Mouse (Mus musculus) retina, postnatal 1 day (tissue): ENCODE data around the gene Kcnh1.

Experiments
- DNase-seq: peaks from one replicate; pipeline ENCODE4 v3.0.0-alpha.2; 2012

The Kcnh1 gene

DNA sequence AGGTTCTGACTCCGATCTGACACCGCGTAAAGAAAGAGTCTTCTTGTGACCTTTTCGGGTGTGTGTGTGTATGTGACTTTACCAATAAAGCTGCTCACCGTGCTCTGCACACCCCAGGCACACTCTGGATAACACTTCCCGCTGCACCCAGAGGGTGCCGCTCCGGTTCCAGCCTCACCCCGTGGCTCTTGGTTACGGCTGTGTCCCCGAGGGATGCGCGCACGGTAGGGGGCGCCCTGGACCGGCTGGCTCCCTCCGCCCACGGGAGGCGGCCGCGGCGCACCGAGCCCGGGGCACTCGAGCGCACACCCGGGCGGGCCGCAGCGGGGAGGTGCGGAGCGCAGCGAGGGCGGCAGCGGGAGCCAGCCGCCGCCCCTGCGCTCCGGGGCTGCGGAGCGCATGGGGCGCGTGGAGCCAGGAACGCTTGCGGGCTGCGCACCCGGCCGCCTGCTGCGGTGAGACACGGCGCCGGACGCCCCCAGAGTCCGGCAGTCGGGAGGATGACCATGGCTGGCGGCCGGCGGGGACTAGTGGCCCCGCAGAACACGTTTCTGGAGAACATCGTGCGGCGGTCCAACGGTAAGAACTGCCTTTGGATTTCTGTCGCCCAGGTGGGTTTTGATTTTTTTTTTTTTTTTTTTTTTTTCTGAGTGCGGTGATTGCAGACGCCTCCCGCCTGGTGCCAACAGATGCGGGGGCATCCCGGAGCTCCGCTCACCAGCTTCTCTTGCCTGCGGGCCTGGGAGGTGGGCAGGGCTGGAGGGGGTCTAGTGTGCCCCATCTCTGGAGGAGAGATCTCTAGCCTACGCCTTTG, at the start of gene Kcnh1:
Gene Kcnh1 (plus strand): TSS at position 267 of the 814 bp plus-strand sequence.
- DNase-seq, result peak; percentile 88

DNA sequence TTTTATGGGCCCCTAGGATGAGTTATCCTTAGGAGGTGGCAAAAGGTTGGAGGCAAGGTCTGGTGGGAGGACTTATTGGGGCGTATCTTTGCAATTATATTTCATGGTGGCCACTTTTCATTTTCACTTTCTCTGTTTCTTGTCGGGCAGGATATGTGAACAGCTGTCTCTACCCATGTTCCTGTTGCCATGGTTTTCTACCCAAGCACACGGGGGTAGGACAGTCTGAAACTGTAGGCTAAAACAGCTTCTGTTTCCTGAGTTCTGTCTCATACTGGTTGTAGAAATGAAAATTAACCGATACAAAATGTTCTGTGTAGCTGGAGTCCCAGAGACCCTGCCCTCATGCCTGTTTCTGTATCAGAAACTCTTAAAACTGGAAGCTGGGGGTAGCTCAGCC, 39.4 kb upstream of the Kcnh1 start:
- no peak for DNase-seq

DNA sequence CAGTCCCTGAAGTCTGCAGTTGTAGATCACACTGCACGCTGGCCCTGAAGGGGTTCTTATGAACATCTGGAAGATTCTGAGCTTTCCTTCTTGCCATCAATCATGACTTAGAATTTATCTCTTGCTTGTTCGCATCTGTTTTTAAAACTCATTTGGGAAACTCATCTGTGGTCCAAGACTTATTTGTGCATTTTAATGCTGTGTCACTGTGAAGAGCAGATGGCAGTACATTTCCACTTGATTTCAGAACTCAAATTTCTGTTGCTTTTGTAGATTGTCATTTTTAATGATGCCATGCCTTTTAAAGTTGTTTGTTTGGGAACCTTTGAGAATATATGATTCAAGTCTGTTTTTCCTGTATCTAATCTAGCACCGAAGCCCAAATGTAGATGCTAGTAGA, 19.1 kb upstream of the Kcnh1 start:
- no peak for DNase-seq

DNA sequence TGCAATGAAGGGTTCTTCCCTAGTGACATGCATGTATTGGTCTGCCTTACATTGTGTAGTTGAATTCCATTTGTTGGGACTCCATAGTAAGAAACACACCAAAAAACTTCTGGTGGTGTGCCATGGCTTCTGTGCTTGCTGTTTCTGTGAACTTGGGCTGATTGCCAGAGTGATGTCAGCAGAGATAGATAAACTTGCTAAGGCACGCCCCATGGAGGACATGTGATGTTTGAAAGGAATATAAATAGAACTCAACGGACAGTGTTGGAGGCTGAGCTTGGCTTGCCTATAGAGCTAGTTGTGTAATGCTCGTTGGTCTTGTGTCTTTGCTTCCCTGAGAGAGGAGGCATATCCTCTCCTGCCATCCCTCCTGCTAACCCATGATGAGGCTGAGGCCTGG, 10.7 kb upstream of the Kcnh1 start:
- DNase-seq, result no peak

DNA sequence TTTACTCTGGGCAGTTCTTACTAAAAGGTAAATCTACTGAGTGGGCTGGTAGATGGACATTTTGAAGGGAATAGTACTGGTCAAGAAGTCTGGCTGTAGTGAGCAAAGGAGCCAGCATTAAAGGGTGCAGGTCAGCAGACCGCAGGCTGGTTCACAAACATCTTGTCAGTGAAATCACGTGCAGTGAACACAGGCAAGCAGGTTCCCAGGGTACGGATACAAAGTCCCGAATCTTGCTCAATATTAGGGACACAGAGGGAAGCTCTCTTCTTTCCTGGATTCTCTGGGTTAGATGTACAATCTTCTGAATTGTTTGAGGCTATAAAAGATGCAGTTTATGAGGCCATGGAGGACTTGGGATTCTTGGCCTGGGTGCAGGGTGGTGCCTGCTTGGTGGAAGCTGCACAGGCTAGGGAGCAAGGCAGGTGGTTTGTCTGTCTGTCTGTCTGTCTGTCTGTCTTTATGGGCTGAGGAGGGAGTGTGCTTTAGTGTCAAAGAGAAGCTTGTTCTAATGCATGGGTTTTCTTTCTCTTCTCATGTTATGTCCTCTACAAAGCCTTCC, 8.8 kb upstream of the Kcnh1 start:
- no peak for DNase-seq

DNA sequence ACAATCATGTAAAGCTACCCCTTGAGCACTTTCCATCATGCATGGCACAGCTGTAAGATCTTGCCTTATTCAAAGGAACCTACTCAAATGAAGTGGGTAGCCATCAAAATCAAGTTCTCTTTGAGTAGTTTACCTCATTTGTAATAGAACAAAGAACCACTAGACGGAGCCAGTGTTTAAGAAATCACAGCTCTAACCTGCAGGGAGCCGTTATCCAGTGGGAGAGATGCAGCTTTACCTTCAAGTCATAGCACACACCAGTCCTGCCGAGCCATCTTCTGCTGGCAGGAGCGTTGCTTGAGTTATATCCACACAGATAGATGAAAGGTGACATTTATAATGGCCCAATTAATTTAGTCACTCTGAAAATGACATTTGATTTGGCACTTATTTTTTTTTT, 1.5 kb upstream of the Kcnh1 start:
- DNase-seq, result peak; percentile 73

DNA sequence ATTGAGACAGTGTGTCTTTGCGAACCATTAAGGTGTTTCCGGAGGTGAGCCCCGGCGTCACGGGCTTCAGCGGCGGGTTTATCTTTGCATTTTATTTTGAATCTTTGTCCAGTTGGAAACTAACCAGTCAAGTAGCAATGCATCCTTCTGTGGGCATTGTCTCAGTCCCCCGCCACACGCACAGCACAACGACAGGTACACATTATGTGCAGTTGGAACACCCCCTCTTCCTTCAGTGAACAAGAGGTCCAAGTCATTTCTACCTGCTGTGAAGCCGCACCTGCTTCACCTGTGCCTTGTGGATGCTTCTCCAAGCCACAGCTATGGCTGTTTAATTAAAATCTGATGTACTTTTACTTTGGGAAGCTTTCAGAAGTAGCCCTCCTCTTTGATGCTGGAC, 803 bp upstream of the Kcnh1 start:
- DNase-seq, result no peak

DNA sequence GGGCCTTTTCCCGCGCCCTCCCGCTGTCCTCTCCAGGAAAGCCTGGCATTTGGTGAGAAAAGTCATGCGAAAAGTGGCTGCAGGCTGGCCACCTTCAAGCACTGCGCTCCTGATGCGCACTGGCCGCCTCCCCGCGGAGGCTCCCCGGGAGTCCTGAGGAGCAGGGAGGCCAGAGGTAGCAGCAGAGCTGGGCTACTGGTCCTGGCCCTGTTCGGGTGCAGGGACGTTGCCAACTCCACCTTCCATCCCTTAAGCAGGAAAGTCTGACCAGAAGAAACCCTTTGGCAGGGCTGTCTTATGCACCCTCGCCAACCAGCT, 707 bp downstream of the Kcnh1 start:
- DNase-seq, result no peak

DNA sequence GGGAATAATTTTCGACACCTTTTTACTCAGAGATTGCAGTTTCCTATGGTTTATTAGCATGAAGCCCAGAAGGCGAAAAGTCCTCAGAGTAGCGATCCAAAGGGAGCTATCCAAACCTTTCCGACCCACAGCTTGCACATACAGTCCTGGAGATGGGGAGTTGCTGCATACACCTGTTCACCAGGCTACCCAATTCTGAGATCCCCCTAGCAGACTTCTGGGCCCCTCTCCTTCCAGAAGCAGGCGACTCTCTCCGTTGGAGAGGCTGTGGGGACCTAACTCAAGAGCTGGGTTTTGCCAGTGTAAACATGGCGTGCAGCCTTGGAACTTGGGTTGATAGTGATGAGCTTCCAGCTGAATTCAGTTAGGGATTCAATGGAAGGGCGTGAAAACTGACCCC, 1.3 kb downstream of the Kcnh1 start:
- no peak for DNase-seq

DNA sequence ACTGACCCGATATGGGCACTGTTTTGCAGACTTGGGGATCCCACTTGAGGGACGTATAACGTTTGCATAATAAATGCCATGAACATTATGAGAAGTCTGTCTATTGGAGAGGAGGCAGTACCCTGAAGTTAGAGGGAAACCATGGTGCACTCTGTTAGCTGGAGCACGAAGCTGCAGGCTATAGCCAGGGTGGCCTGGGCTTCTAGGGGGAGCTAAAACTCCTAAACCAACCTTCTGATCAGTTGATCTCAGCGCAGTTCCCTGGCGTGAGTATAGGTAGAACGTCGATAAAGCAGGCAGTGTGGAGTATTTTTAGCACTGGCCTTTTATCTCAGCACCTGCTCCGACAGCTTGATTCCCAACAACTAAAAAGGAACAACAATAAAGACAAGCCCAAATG, 2.1 kb downstream of the Kcnh1 start:
- no peak for DNase-seq

DNA sequence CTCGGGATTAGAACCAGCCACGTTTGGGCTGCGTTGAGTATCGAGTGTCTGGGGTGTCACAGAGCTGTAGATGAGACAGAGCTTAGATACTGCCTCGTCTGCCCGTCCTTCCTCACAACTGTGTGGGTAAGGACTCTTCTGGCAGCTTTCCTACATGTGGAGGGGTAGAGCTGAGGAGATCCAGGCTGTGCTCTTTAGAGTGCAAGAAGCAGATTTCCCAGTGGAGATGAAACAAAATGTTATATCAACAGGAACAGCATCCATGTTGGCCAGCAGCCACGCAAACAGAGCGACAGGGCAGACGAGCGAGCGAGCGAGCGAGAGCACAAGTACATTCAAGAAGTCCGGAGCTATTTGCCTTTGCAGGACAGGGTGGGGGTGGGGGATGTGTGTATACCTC, 3.1 kb downstream of the Kcnh1 start:
- no peak for DNase-seq

DNA sequence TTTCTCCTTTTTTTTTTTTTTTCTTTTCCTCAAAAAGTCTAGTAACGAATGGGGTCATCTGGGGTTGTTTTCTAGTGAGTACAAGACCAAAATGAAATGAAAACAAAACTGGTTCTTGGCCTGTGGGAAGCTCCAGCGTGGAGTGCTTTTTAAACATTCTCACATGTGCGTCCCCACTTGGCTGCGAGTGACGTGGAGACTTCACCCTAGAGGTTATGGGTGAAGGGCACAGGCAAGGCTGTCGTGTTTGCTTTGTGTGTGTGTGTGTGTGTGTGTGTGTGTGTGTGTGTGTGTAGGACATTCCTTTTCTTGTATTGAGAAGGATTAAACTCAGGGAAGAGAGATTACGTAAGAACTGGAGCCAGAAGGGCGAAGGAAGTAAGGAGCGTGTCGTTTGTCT, 6.9 kb downstream of the Kcnh1 start:
- no peak for DNase-seq

DNA sequence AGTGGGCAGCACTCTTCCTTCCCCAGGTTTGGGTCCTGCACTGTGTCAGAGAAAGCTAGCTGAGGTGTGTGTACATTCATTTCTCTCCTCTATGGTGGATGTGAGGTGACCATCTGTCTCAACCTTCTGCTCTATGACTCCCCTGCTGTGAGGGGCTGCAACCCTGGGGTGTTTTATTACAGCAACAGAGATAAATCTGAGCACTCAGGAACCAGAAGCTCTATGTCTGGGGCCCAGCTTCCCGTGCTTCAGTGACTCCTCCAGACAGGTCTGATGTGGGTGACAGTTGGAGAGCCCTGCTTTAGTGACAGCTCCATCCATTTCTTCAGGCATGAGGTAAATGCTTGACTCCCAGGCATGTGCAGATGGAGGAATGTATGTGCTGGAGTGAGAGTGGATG, 12.4 kb downstream of the Kcnh1 start:
- no peak for DNase-seq

DNA sequence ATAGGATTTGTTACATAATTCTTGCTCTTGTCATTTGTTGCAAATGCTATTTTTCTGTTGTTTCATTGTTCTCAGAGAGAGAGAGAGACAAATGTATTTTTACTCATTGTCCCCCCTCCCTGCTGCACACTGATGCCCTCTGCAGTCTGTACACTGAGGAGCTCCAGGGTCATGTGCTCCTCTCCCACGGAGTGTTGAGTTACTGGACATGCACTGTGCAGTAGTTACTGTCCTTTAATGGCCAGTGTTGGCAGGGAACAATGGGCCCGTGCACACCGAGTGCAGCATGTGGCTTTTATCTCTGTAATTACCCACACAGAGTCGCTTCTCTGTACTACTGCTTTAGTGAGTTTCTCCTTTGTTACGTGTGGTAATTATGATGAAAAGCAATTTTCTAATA, 17.4 kb downstream of the Kcnh1 start:
- DNase-seq, result peak; percentile 67

DNA sequence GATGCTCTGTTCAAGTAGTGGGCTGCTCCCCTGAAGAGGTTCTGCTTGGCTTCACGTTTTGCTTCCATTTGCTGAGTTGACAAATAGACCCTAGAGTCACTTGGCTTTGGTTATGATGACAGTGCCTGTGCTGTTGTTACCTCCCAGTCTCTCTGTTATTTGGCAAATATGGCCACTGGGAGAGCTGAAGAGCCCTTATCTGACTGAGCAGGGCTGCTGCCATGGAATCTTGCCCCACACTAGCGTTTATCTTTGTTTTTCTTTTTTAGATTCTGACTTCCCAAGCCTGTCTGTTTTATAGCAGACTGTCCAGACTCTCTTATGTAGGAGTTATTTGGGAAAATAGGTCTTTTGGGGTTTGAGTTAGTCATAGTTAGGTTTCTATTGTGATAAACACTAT, 21.9 kb downstream of the Kcnh1 start:
- no peak for DNase-seq

DNA sequence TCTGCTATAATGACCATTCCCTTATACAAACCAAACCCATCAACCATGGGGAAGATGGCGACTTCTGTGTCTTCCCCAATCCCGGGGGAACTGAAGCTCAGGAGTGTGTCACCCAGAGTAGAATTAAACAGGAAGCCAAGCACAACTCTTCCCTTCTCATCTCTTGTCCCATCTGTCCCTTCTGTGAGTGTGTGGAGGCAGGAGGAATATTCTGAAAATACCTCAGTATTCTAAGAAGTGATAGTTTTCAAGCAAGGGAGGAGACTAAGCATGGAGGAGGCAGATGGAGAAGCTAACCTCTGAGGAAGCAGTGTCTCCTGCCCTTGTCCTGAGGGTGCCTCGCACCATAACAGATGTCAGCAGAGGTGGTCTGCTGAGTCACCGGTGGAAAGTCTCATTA, 24.1 kb downstream of the Kcnh1 start:
- no peak for DNase-seq

DNA sequence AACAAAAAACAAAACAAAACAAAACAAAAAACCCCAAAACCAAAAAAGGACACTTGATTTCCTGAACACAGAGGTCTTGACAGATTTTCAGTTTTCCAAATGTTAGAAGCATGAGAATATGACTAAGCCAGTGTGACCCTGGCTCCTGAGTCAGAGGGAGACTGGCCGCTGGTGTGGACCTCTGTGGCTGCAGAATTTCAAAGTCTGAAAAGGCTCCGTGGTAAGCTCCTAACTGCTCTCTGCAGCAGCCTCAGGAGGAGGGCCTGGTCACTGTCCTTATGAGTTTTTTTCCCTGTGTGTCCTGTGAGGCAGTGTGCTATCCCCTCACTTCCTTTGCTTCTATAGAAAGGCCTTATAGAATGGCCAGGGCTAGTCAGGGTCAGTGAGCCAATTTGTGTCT, 29.6 kb downstream of the Kcnh1 start:
- no peak for DNase-seq

DNA sequence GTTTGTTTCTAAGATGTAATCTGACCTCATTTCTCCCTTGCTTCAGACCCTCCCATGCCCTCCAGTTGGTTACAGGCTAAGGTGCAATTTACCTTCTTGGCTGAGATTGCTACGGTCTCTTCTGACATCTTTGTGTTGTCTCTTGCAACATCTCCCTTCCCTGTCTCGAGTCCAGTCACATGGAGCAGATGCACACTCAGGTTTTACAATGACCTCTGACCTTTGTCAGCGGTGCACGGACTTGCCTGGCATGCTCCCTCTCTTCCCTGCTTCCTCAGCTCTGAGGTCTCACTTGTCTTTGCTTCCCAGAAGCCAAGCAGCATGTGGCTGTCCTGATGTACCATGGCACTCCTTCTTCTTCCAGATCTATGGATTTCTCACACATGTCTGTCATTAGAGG, 33.6 kb downstream of the Kcnh1 start:
- DNase-seq, result no peak

DNA sequence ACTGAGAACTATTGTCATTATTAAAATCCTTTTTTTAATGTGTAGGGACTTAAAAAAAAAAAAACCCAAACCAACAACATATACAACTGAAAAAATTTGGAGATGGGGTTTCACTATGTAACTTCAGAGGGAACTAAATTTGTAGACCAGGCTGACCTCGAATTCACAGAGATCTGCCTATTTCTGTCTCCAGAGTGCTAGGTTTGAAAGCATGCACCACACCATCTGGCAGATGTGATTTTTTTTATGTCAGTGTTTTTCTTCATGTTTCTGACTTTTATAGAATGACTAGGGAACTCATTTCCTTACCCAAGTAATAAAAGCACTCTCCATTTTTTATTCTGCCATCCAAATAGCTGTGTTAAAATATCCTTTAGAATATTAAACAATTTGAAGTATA, 42.1 kb downstream of the Kcnh1 start:
- DNase-seq, result no peak

DNA sequence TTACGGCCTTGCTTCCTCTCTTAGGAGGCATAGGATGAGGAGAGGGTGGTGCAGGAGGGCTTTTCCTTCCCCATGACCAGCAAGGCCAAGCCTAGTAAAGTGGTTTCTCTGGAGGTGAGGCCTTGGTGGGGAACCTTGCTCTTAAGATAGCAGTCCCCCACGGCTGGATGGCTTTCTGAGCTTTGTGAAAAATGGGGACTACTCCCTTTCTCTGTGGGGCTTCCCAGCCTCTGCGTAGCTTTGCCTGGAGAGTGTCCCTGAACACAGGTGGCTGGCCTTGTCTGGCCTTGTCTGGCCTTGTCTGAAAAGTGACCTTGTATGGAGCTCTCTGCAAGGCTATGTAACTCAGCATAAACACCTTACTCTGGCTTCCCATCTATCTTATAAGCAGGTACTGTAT, 56.3 kb downstream of the Kcnh1 start:
- DNase-seq, result no peak

DNA sequence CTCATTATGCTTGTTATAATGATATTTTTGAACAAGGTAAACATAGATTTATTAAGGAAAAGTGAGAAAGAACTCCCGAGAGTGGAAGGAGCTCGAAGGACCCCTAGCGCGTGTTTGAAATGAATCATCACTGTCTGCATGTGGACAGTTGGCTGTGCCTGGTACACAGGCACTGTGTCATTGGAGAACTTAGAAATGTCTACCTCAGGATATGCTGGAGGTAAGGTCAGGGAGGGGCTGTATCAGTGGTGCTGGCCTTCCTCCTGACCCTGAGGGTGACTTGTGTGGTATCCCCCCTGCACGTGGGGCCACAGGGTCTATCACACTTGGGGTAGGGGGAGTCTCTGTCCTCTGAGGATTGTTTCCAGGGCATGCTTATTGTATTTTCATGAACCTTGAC, 68.6 kb downstream of the Kcnh1 start:
- no peak for DNase-seq

DNA sequence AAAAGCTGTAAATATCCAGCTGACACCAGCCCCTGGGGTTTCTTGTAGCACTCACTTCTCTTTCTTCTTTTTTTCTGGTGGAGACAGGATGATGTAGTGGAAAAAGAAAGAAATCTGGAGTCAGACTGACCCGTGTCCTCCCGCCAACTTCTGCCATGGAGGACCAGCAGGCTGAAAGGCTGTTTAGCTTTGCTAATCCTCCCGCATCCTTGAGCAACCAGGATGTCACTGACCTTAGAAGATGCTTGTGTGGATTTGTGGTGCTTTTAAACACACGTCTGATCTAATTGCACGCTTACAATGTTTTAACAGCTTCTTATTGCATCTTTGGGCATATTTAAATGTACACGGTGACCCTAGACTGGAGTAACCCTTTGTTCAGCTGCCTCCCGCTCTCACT, 69.0 kb downstream of the Kcnh1 start:
- DNase-seq, result no peak

DNA sequence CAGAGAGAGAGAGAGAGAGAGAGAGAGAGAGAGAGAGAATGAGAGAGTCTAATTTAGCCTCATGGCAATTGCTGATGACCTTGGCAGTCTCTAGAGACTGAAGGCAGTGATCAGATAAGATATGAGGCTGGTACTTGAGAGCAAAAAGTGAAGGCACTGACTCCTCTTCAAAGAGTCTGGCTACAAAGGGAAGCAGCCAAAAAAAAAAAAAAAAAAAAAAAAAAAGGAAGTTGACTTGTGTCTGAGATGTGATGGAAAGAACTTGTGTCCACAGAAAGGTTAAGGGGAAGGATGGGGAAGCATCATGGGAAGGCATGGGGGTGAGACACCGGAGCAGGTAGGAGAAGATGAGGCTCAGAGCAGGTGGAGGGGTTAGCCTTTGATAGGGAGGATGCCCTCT, 75.1 kb downstream of the Kcnh1 start:
- no peak for DNase-seq

DNA sequence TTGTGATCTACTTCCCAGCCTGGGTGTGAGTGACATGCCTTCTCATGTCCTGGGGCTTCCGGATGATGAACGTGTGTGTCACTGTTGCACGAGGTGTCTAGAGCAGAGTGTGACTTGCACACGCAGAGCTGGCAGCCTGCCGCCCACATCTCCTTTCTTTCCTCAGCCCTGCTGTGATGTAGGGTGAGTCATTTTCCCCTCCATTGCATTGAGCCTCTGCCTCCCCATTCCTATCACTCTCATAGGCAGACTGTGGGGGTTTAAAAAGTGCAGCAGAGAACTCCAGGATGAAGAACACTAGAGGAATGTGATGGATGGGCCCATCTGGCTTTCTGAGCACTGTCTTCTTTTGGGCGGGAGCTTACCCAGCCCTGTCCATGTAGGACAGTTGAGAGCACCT, 76.4 kb downstream of the Kcnh1 start:
- DNase-seq, result no peak

DNA sequence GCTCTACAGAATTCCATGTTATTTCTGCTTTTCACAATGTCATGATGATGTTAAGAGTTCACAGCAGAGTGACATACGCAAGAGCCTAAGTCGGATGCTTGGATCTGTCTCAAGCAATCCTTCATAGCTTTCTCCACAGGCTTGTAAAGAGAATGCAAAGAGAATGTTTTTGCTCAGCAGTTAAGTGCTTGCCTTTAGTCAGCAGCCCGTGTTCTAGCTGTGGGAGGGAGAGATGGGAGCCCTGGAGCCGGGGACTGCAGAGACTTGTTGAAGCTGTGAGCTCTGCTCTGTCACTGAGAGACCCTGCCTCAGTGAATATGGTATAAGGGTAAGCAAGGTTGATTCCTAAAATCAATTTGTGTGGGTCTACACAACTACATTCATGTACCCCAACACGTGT, 78.3 kb downstream of the Kcnh1 start:
- DNase-seq, result no peak
